ENCODE assay signal across 7 mouse cellular contexts in genomic region chr3:28805301-28806097, GRCm38 (mm10). TPM values are rescaled to one million over a fixed set of nuclear protein-coding genes. Genes with fewer than 3 reads are reported as not detected.
DNase-seq lines count a peak whose midpoint lies in the region; ATAC-seq and TF ChIP-seq lines count a peak whose summit lies in the region.

TSS of gene Rpl22l1 (plus strand) at chr3:28805436.

- H3K9ac ChIP-seq in intestine, postnatal 0 days (ENCODE audit: low read depth, low read length) = peak within 1 kb of the TSS; percentile 94
- H3K9ac ChIP-seq in midbrain, embryonic 12.5 days (replicated peaks) = peak within 1 kb of the TSS; percentile 83

- TF ChIP-seq CTCF in intestine, postnatal 0 days (IDR thresholded peaks at IDR 0.05; ENCODE audit: low read depth) = no peak
- no peak for TF ChIP-seq CTCF in small intestine, adult 2 months (IDR thresholded peaks at IDR 0.05; ENCODE audit: extremely low read depth, insufficient read length, insufficient replicate concordance, low read depth, low read length)

- TF ChIP-seq POLR2A in small intestine, adult 2 months (IDR thresholded peaks at IDR 0.05; ENCODE audit: low read depth, low read length) = peak; percentile 96

- H3K27ac ChIP-seq in embryonic facial prominence, embryonic 10.5 days (replicated peaks) = peak within 1 kb of the TSS; percentile 88
- peak within 1 kb of the TSS; percentile 88 for H3K27ac ChIP-seq in intestine, postnatal 0 days (ENCODE audit: low read depth, low read length)
- H3K27ac ChIP-seq in midbrain, embryonic 12.5 days (replicated peaks) = peak within 1 kb of the TSS; percentile 79
- peak within 1 kb of the TSS; percentile 75 for H3K27ac ChIP-seq in small intestine, adult 2 months (ENCODE audit: insufficient read depth, low read depth, low read length)

- ATAC-seq in intestine, postnatal 0 days = peak; percentile 99
- ATAC-seq in midbrain, embryonic 12.5 days (ENCODE audit: low FRiP score, low read depth) = peak; percentile 99

- intact Hi-C loops in left cerebral cortex, postnatal 4 days (cut with DNase I) = no loop called here

- no peaks in the 10 kb centered on the region for H3K9me3 ChIP-seq in embryonic facial prominence, embryonic 10.5 days
- H3K9me3 ChIP-seq in intestine, postnatal 0 days (ENCODE audit: control insufficient read depth) = no peaks in the 10 kb centered on the region
- no peaks in the 10 kb centered on the region for H3K9me3 ChIP-seq in midbrain, embryonic 12.5 days

- under 1% methylated on average over 72 of the region's 72 CpGs for WGBS in embryonic facial prominence, embryonic 10.5 days
- under 1% methylated on average over 70 of the region's 72 CpGs for WGBS in intestine, postnatal 0 days
- WGBS in midbrain, embryonic 12.5 days = under 1% methylated on average over 72 of the region's 72 CpGs
- WGBS in small intestine, adult 2 months = under 1% methylated on average over 72 of the region's 72 CpGs

- H3K4me1 ChIP-seq in embryonic facial prominence, embryonic 10.5 days = peaks cover 9% of the 10 kb centered on the region
- H3K4me1 ChIP-seq in intestine, postnatal 0 days (replicated peaks; ENCODE audit: control insufficient read depth, insufficient read depth, low read length) = no peaks in the 10 kb centered on the region
- peaks cover 13% of the 10 kb centered on the region for H3K4me1 ChIP-seq in midbrain, embryonic 12.5 days
- H3K4me1 ChIP-seq in small intestine, adult 2 months (ENCODE audit: control insufficient read depth, insufficient read depth, insufficient read length, low read length) = no peaks in the 10 kb centered on the region

- H3K4me3 ChIP-seq in embryonic facial prominence, embryonic 10.5 days = peak within 1 kb of the TSS; percentile 73
- peak within 1 kb of the TSS; percentile 94 for H3K4me3 ChIP-seq in intestine, postnatal 0 days (ENCODE audit: low read depth, low read length)
- H3K4me3 ChIP-seq in midbrain, embryonic 12.5 days = peak within 1 kb of the TSS; percentile 79
- peak within 1 kb of the TSS; percentile 97 for H3K4me3 ChIP-seq in small intestine, adult 2 months (ENCODE audit: low read depth, low read length)

- DNase-seq in adrenal gland, postnatal 10 days = peak; percentile 100
- DNase-seq in embryonic facial prominence, embryonic 10.5 days (ENCODE audit: low spot score) = peak; percentile 97
- DNase-seq in gonadal fat pad, adult 2 months (ENCODE audit: low read depth) = peak; percentile 75
- DNase-seq in left cerebral cortex, postnatal 4 days = peak; percentile 98

- no peaks in the 10 kb centered on the region for H3K27me3 ChIP-seq in embryonic facial prominence, embryonic 10.5 days (replicated peaks; ENCODE audit: low read depth, poor library complexity, severe bottlenecking)
- H3K27me3 ChIP-seq in intestine, postnatal 0 days (replicated peaks; ENCODE audit: control insufficient read depth, insufficient read depth, low read length) = no peaks in the 10 kb centered on the region
- no peaks in the 10 kb centered on the region for H3K27me3 ChIP-seq in midbrain, embryonic 12.5 days
- H3K27me3 ChIP-seq in small intestine, adult 2 months (ENCODE audit: control insufficient read depth, insufficient read depth, low read length) = no peaks in the 10 kb centered on the region

- H3K36me3 ChIP-seq in embryonic facial prominence, embryonic 10.5 days (replicated peaks) = peaks cover 29% of the 10 kb centered on the region
- H3K36me3 ChIP-seq in intestine, postnatal 0 days (ENCODE audit: control insufficient read depth, insufficient read depth) = peaks cover 12% of the 10 kb centered on the region; the same call in 1 of the 2 replicates
- H3K36me3 ChIP-seq in midbrain, embryonic 12.5 days = peaks cover 22% of the 10 kb centered on the region
- peaks cover 14% of the 10 kb centered on the region; the same call in 1 of the 2 replicates for H3K36me3 ChIP-seq in small intestine, adult 2 months (ENCODE audit: control insufficient read depth, insufficient read depth, low read length)

- peak within 1 kb of the TSS; percentile 70 for H3K4me2 ChIP-seq in intestine, postnatal 0 days (replicated peaks; ENCODE audit: low read depth)
- H3K4me2 ChIP-seq in midbrain, embryonic 12.5 days (replicated peaks) = peak within 1 kb of the TSS; percentile 68

RNA-seq across cellular contexts. Expression of gene Rpl22l1, which starts in this region (rescaled TPM):
- total RNA-seq in adrenal gland, postnatal 10 days (2021) = 100 to 1,000 TPM; 228 to 260 TPM
- polyA plus RNA-seq in embryonic facial prominence, embryonic 10.5 days (2016; fragmentation: Nextera tagmentation; extraction: Ambion mirVana) = 318 and 326 TPM in 2 replicates
- 7.9 and 9.6 TPM in 2 replicates for polyA plus RNA-seq in gonadal fat pad, adult 2 months (2012; rRNA removed)
- 444 and 479 TPM in 2 replicates for polyA plus RNA-seq in intestine, postnatal 0 days (2015; fragmentation: Nextera tagmentation; extraction: Ambion mirVana)
- total RNA-seq in left cerebral cortex, postnatal 4 days (2021) = 100 to 1,000 TPM; 214 to 223 TPM
- 350 and 355 TPM in 2 replicates for polyA plus RNA-seq in midbrain, embryonic 12.5 days (2016; fragmentation: Nextera tagmentation; extraction: Ambion mirVana)
- polyA plus RNA-seq in small intestine, adult 2 months (2012; rRNA removed) = 0.66 and 0.76 TPM in 2 replicates

Comparison
In these comparisons a context has a peak if more than half of its experiments do, and no peak if none do; other contexts are left out.
1. Peak in every context shown above with its lines: DNase-seq, ATAC-seq, H3K4me3 ChIP-seq and H3K27ac ChIP-seq.
2. RNA of gene Rpl22l1 (polyA plus RNA-seq): 444 to 479 TPM in intestine, postnatal 0 days, 350 to 355 TPM in midbrain, embryonic 12.5 days and 318 to 326 TPM in embryonic facial prominence, embryonic 10.5 days; 7.9 to 9.6 TPM in gonadal fat pad, adult 2 months and 0.66 to 0.76 TPM in small intestine, adult 2 months; every median in the first group is over 10 times any median in the second.